Mouse (Mus musculus) urinary bladder, adult 18-20 months (tissue): ENCODE results near the gene Dab1.

ENCODE experiments used
- DNase-seq, 2 experiments: peaks; one replicate each; pipeline ENCODE4 v3.0.0; 2022; ENCODE audit warnings: low spot score in 2 of 2, mixed read lengths in 2 of 2

Dab1 gene

GRCm38 (mm10) chr4:104249462-104249861 is 630.3 kb downstream of the Dab1 start:
- DNase-seq: no peak

GRCm38 (mm10) chr4:104257776-104258175 is 638.6 kb downstream of the Dab1 start:
- DNase-seq: no peak

GRCm38 (mm10) chr4:104269422-104270172 is 650.4 kb downstream of the Dab1 start:
- DNase-seq: no peak

DNA sequence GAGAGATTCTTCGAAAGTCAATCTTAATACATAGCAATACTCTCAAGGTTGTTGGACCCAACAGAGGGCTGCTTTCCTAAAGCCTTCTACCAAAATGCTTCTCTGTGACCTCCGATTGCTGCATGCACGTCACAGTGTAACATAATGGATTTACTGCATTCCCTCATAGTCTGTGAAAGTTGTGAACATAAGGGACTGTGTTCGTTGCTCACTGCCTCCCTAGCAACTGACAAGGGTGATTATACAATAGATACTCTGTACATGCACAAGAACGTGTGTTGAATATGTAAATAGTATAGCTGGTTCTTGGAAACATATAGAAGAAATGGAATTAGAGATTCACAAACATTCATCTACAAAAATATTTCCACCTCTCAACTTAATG is 651.0 kb downstream of the Dab1 start:
- no peak for DNase-seq

GRCm38 (mm10) chr4:104275260-104275659 is 656.1 kb downstream of the Dab1 start:
- DNase-seq: no peak

DNA sequence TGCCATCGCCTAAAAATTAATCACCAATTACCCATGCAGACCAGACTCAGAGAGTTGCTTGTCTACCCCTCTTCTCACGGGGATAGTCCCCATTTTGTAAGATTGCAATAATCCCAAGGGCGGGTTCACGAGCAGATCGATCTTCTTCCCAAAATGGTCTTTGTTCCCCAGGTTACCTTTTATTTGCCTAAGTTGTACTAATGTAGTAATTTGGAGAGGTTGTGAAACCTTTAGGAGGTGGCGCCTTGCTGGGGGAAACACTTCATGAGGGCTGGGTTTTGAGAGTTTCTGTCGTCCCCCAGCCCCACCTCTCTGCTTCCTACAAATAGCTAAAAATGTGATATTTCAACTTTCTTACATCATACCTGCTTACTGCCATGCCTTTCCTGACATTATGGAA is 657.8 kb downstream of the Dab1 start:
- no peak for DNase-seq

DNA sequence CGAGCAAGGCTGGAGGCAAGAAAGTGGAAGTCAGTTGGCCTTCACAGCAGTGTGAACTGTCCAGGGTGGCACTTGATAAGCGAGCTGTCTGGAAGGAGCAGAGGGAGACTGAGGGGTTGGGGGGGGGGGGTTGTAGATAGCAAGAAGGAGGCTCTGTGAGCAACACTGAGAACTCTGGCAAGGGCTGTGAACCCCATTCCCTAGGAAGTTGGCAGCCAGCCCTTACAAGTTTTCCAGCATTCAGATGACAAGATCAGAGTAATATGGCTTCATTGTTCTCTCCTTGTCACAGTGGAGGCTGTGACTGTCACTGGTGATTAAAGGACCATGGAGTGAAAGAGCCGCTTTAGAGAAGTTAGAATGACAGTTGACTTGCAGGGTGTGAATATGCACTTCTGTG is 662.4 kb downstream of the Dab1 start:
- DNase-seq: no peak

GRCm38 (mm10) chr4:104283906-104284305 is 664.7 kb downstream of the Dab1 start:
- peak in 1 of 2 experiments; percentile 2 for DNase-seq

DNA sequence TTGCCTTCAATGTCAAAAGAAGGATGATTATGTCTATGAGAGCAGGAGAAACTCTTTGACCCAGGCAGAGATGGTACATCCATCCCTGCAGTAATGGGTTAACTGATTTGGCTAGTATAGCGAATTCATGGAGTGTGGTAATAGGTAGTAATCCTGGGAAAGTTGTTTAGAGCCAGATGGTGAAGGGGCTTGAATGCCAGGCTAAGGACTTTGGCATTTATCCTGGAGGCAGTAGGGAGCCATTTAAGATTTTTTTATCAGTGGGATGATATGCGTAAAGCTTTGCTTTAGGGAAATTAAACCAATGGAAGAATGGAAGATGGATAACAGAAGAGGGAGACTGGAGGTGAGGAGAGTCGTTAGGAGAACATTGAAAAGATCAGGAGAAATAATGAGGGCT is 669.2 kb downstream of the Dab1 start:
- no peak for DNase-seq

DNA sequence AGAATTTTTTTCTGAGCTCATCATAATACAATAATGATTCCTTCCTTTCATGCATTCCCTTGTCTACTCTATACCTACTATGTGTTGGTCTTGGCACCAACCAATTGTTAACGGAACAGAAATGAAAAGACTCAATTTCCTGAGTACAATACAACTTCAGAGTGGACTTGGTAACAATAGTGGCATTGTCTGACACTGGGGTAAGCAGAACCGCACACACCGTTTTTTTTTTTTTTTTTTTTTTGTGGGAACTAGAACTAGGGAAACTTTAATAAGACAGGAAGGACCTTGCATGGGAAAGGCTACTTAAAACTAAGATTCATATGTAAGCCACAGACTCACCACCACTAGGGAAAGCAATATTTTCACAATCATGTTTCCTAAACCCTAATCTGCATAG is 682.6 kb downstream of the Dab1 start:
- no peak for DNase-seq

GRCm38 (mm10) chr4:104302996-104303652 is 684.0 kb downstream of the Dab1 start:
- DNase-seq: no peak

DNA sequence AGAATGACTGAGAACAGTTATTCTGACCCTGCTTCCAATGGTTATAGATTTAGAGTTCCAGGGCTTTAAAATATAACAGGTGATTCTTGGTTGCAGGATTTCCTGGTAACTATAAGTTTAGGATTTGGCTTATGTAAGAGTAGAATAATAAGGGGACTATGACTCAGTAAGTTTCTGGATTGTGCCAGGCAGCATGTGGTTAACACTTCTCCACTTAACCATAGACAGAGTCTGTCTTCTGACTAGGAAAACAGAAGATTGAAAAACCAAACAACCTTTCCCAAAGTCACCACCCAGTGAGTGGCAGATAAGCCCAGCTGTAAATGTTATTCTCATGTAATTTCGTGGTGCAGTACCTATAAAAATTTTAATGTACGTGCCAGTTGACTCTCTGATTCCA is 688.6 kb downstream of the Dab1 start:
- no peak for DNase-seq

GRCm38 (mm10) chr4:104326221-104326620 is 707.1 kb downstream of the Dab1 start:
- no peak for DNase-seq

- no peak for DNase-seq
Measured at GRCm38 (mm10) chr4:104331896-104332295, 712.7 kb downstream of the Dab1 start.

DNA sequence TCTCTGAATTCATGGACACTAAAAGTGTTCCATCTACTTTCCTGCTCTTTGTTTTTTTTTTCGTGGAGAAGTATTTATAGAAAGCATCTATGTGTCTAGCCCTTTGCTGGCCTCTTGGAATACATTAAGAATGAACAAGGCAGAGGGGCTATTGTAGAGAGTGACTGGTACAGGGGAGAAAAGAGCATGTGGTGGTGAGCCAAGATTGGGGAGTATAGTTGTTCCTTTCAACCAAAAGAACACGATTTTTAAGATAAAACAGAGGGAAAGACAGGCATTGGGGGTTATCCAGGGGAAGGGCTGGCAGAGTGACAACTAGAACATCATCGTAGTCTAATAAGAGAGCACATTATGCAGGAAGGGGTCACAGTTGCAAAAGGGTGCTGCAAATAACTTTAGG is 713.2 kb downstream of the Dab1 start:
- no peak for DNase-seq

- no peak for DNase-seq
Measured at GRCm38 (mm10) chr4:104337279-104337678, 718.1 kb downstream of the Dab1 start.

DNA sequence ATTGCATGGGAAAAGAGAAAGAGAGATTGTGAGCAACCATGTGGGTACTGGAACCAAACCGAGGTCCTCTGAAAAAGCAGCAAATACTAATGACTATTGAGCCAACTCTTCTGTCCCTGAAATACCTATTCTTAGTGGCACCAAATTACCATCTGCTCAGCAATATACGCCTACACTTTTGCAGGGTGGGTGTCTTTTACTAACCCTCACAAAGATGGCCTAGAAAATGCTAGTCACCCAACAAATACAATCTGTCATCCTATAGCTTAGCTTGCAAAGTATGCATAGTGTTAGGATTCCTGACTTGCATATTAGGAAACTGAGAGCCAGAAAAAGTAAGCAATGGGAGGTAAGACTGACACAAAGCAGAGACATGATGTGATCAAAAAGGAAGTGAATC is 719.2 kb downstream of the Dab1 start:
- DNase-seq: no peak

DNA sequence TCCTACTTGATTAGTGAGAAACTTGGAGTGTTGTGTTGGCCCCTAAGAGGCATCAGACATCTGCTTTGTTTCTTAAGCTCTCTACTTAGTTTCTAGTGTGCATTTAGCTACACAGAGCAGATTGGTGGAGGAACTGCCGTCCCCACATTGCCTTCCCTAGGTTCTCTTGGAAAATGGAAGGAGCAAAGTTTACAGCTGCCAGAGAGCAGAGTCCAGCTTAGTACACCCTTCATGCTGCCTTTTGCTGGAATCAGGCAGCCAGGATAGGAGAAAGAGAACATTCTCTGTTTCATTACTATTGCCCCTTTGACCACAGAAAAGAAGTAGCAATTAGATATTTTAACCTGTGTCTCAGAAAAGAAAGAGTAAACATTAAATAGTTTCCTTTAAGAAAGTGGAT is 742.2 kb downstream of the Dab1 start:
- no peak for DNase-seq

DNA sequence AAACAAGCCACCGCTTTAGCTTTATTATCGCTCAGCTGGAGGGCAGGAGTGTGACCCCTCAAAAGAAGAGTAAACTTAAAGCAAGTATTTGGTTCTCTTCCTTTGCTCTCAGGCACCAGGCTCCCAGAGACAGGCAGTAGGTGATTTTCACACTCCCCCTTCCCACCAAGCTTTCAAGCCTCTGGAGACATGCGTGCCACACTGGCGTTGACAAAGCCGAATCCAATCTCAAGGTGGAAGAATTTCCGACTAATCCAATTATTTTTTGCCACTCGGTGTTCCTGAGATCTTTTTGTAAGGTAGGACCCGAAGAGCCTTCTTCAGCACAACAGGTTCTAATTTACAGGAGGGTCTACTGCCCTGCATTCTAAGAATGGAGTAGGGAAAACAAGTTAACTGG is 747.3 kb downstream of the Dab1 start:
- no peak for DNase-seq

- peak; percentile 56 to 64 for DNase-seq
Measured at GRCm38 (mm10) chr4:104366894-104367740, 748.0 kb downstream of the Dab1 start.

GRCm38 (mm10) chr4:104367741-104368411 is 748.7 kb downstream of the Dab1 start:
- no peak for DNase-seq

DNA sequence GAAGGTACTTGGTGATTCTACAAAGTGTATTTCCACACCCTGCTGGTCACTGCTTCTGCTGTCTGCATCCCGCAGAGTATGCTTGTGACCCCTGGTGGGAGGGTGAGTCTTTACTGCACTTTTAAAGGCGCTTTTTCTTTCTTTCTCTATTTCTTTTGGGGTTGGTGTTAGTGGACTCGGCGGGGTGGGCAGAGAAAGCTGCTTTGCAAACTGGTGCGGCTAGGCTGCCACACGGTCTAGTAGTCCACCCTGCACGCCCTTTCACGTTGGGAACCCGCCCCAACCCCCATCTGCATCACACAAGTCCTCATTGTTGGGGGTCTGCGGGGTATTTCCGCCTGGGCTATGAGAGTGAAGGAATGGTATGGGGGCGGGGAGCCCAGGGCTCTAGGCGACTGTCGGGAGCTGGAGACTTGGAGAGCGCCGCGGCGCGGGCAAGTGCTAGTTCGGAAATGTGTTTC is 749.4 kb downstream of the Dab1 start:
- no peak for DNase-seq
